29 mouse cellular contexts compared by ENCODE assay signal in genomic region chr9:31871410-31871809, GRCm38 (mm10). TPM values are rescaled to one million over a fixed set of nuclear protein-coding genes. Genes with fewer than 3 reads are reported as not detected.
"Had no signal": no experiment of that assay in that cellular context is flagged by ENCODE, and none has a peak within 500 bp of the region (broad histone marks: within the 10 kb centered on the region; RNA-seq: fewer than 3 reads in every experiment).

No protein-coding gene starts in this region.

- H3K9me3 ChIP-seq: heart, embryonic 13.5 days; heart, embryonic 15.5 days; hindbrain, embryonic 13.5 days; hindbrain, embryonic 15.5 days; intestine, embryonic 15.5 days; limb, embryonic 10.5 days; limb, embryonic 12.5 days; liver, embryonic 13.5 days had no signal

- H3K9ac ChIP-seq: heart, embryonic 13.5 days; heart, embryonic 15.5 days; hindbrain, embryonic 13.5 days; hindbrain, embryonic 15.5 days; intestine, embryonic 15.5 days; limb, embryonic 12.5 days; liver, embryonic 13.5 days had no signal

- H3K27ac ChIP-seq: heart, adult 2 months; heart, embryonic 13.5 days; heart, embryonic 15.5 days; hindbrain, embryonic 13.5 days; hindbrain, embryonic 15.5 days; hindbrain, postnatal 0 days; intestine, embryonic 15.5 days; layer of hippocampus, adult 2 months; left cerebral cortex, adult 2 months; limb, embryonic 10.5 days; limb, embryonic 12.5 days; liver, embryonic 13.5 days had no signal

- H3K27me3 ChIP-seq: heart, embryonic 13.5 days; heart, embryonic 15.5 days; hindbrain, embryonic 13.5 days; hindbrain, embryonic 15.5 days; intestine, embryonic 15.5 days; limb, embryonic 12.5 days; liver, embryonic 13.5 days had no signal

- ATAC-seq: hindbrain, postnatal 0 days; intestine, embryonic 15.5 days; intestine, postnatal 0 days had no signal

- DNase-seq: gastrocnemius, postnatal 14 days; gastrocnemius, postnatal 36 days; heart, adult 2 months; heart, postnatal 14 days; heart, postnatal 36 days; kidney, adult 18-20 months; kidney, adult 8-10 months; kidney, postnatal 10 days; kidney, postnatal 25 days; kidney, postnatal 4 days; liver; liver, embryonic 13.5 days had no signal

- H3K4me2 ChIP-seq: heart, embryonic 11.5 days; heart, embryonic 13.5 days; heart, embryonic 15.5 days; hindbrain, embryonic 13.5 days; hindbrain, embryonic 15.5 days; intestine, embryonic 15.5 days; limb, embryonic 12.5 days; liver, embryonic 11.5 days; liver, embryonic 13.5 days had no signal

- H3K4me3 ChIP-seq: heart, adult 2 months; heart, embryonic 13.5 days; heart, embryonic 15.5 days; hindbrain, embryonic 13.5 days; hindbrain, embryonic 15.5 days; intestine, embryonic 15.5 days; layer of hippocampus, adult 2 months; left cerebral cortex, adult 2 months; limb, embryonic 10.5 days; limb, embryonic 12.5 days; liver, embryonic 13.5 days had no signal

- H3K36me3 ChIP-seq: heart, embryonic 13.5 days; heart, embryonic 15.5 days; hindbrain, embryonic 13.5 days; hindbrain, embryonic 15.5 days; intestine, embryonic 15.5 days; limb, embryonic 10.5 days; limb, embryonic 12.5 days; liver, embryonic 13.5 days had no signal

- H3K4me1 ChIP-seq: heart, embryonic 13.5 days; heart, embryonic 15.5 days; hindbrain, embryonic 13.5 days; hindbrain, embryonic 15.5 days; intestine, embryonic 15.5 days; liver, embryonic 13.5 days had no signal

RNA-seq across cellular contexts. Expression of gene Barx2, which starts 41.9 kb away (rescaled TPM):
- polyA plus RNA-seq: heart, embryonic 15.5 days; heart, postnatal 0 days; hindbrain, embryonic 11.5 days; hindbrain, embryonic 13.5 days; intestine, postnatal 0 days; kidney, embryonic 14.5 days; kidney, embryonic 16.5 days; liver, embryonic 11.5 days; liver, embryonic 13.5 days had no signal
